Mouse (Mus musculus) liver, postnatal 0 days (tissue): Measurements from ENCODE around the gene 1600014C23Rik.

ENCODE experiments used
- CTCF ChIP-seq: sonication (generic); IDR thresholded peaks from 2 replicates; pipeline ENCODE4 v1.5.1; 2016; ENCODE audit warnings: antibody characterized with exemption, low read depth
- EP300 ChIP-seq: IDR thresholded peaks from 2 replicates; pipeline ENCODE4 v1.6.1; 2016; ENCODE audit warnings: antibody characterized with exemption, low read depth, mild to moderate bottlenecking

GRCm38 (mm10) chr17:45707376-45707775 is 26.3 kb downstream of the 1600014C23Rik start:
- peak; percentile 14; the same call in 1 of the 2 replicates for TF ChIP-seq CTCF
- no peak for TF ChIP-seq EP300
